Mouse (Mus musculus) kidney, adult 11 months (tissue): ENCODE results near the gene Btn2a2.

Experiments
- DNase-seq: peaks from one replicate; pipeline ENCODE4 v3.0.0; 2022

Gene Btn2a2

GRCm38 (mm10) chr13:23491990-23492389, 3.3 kb upstream of the Btn2a2 start:
- DNase-seq: no peak

GRCm38 (mm10) chr13:23491263-23491662, 2.6 kb upstream of the Btn2a2 start:
- no peak for DNase-seq

- no peak for DNase-seq
Observed at GRCm38 (mm10) chr13:23490863-23491262, 2.2 kb upstream of the Btn2a2 start.

DNA sequence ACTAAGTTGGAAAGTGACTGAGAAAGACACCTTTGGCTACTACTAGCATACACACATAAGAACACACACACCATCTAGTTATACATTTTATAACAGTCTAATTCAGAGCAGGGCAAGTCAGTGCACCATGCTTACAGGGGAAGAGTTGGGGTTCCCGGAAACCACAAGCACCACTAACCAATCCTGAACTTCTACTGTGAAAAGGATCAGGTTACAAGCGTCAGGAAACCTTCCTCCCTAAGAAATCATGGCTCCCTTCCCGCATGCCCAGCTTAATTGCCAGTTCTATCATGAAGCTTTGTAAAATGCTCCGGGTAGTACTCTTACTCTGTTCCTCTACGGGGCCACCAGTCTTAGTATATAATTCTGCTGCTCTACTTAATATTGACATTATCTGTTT, 3.4 kb downstream of the Btn2a2 start:
- DNase-seq: no peak

- DNase-seq: no peak
Observed at GRCm38 (mm10) chr13:23483153-23483552, 5.5 kb downstream of the Btn2a2 start.

- DNase-seq: no peak
Observed at GRCm38 (mm10) chr13:23475658-23476057, 13.0 kb downstream of the Btn2a2 start.

DNA sequence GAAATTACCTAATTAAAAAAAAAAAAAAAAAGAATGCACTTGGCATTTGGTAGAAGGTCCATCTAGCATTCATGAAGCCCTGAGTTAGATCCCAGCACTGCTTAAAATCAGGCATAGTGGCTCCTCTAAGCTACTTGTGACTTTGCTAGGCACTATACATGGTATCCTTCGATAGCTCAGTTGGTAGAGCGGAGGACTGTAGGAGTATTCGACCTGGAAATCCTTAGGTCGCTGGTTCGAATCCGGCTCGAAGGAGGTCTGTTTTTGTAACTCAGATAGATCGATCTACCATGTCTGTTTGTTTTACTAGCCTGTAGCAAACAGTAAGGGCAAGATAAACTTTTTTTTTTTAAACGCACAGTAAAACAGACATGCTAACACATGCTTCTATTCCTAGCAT, 21.7 kb downstream of the Btn2a2 start:
- peak; percentile 51 for DNase-seq

- no peak for DNase-seq
Observed at GRCm38 (mm10) chr13:23466306-23466705, 22.4 kb downstream of the Btn2a2 start.

GRCm38 (mm10) chr13:23465600-23466109, 23.0 kb downstream of the Btn2a2 start, which contains the start of gene Btn1a1:
TSS of gene Btn1a1 (minus strand) at chr13:23465901.
- DNase-seq: no peak

DNA sequence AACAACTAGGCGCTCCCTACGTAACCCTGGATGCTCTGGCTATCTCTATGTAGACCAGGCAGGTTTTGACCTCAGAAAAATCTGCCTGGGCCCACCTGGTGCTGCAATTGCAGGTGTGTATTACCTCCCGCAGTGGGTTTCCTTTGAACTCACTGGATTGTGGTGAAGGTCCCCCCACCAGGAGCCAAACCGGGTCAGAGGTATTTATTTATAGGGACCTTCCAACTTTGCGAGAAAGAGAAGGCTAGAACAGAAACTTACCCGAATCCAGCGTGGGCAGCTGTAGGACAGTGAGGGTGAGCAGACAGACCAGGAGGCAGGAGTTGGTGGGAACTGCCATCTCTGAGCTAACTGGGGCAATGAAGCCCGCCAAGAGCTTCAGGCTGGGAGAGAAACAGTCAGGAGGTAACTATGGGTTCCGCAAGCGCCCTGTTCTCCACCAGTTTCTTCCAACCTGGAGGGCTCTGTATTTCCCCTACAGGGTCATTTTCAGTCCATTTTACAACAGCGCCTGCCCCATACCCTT, 23.8 kb downstream of the Btn2a2 start:
- no peak for DNase-seq

DNA sequence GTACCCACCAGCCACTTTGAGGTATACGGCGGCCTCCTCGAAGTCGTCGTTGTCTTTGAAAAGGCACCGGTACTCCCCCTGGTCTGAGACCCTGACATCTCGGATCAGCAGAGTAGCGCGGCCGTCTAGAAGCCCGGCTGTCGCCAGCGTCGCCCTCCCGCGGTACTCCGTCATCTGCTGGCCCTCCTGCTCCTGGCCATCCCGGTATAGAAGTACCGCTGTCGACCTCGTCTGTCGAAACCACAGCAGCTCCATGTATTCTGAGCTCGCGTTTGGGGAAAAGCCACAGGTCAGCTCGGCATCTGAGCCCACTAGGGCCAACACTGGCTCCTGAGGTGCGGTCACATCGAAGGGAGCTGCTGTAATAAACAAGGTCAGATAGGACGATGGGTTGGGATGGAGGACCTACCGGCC, 24.4 kb downstream of the Btn2a2 start:
- DNase-seq: peak; percentile 7

- DNase-seq: peak; percentile 36
Observed at GRCm38 (mm10) chr13:23463381-23464223, 25.1 kb downstream of the Btn2a2 start.

DNA sequence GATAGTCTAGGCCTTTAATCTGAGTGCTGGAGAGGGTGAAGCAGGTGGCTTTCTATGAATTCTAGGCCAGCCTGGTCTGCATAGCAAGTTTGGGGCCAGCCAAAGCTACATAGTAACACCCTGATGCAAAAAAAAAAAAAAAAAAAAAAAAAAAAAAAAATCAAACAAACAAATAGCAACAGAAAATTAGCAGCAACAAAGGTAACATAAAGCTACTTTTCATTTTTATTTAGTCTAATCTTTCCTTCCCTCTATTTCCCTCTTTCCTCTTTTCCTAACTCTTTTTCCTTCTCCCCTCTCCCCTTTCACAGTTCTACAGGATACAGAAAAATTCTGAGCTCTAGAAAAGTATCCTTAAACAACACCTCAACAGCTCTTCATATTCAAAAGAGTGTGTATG, 26.0 kb downstream of the Btn2a2 start:
- DNase-seq: no peak

DNA sequence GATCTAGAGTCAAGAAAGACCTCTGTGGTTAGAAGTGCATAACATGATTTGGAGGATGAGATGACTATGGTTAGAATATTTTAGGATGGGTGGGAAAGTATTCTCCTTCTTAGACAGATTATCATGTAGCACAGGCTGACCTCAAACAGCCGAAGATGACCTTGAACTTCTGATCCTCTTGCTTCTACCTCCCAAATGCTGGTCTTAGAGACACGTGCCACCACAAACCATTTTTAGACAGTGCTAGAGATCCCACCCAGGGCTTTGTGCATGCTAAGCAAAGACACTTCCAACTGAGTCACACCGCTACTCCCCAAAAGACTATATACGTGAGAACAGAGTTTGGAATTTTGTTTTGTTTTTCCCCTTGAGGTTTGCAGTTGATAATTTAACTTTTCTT, 26.6 kb downstream of the Btn2a2 start:
- DNase-seq: no peak

- no peak for DNase-seq
Observed at GRCm38 (mm10) chr13:23459264-23459846, 29.3 kb downstream of the Btn2a2 start.

DNA sequence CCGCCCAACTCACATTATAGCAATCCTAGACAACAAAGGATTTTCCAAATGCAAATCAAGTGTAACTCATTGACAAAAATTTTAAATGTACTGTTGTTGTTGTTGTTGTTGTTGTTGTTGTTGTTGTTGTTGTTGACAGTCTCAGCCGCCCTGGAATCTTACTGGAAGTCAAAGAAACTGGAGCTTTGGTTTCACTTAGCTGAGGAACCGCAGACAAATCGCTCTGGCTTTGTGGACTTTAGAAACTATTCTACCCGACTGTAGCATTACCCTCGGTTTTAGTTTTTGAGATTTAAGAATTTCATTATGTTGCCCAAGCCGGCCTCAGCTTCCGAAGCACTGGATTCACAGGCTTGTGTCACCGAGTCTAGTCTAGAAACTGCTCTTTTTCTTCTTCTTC, 34.7 kb downstream of the Btn2a2 start:
- no peak for DNase-seq

DNA sequence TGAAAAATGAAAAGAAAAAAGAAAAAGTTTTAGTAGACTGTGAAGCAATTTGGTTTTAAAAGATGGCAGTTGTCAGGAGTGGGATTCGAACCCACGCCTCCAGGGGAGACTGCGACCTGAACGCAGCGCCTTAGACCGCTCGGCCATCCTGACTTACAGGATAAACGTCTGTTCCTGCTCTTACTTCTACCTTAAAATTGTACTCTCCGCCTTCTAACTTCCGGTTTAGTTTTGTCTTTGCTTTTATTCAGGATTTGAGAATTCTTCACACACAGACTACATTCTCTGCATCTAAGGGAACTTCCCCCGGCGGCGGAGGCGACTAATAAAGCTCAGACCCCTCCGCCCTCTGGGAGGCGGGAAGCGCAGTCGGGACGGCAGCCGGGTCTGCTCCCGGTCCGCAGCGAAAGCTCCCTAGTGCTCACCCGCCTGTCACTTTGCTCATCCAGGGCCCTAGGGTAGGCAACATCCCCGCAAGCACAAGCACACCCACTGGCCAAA, 35.2 kb downstream of the Btn2a2 start:
- peak; percentile 75 for DNase-seq

DNA sequence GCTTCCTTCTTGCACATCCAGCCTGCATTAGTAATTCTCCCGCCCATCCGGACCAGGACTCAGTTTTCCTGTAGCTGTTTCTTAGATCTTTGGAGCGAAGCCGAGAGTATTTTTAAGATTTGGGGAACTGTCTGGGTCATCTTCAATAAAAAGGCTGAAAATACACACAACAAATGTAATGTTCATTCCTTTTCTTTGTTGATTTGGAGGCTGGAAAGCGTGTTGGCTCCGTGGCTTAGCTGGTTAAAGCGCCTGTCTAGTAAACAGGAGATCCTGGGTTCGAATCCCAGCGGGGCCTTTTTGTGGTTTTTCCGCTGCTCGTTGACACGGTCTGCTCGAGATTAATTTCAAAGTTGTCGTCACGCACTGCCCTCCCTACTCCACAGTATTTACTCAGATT, 38.3 kb downstream of the Btn2a2 start:
- peak; percentile 71 for DNase-seq

DNA sequence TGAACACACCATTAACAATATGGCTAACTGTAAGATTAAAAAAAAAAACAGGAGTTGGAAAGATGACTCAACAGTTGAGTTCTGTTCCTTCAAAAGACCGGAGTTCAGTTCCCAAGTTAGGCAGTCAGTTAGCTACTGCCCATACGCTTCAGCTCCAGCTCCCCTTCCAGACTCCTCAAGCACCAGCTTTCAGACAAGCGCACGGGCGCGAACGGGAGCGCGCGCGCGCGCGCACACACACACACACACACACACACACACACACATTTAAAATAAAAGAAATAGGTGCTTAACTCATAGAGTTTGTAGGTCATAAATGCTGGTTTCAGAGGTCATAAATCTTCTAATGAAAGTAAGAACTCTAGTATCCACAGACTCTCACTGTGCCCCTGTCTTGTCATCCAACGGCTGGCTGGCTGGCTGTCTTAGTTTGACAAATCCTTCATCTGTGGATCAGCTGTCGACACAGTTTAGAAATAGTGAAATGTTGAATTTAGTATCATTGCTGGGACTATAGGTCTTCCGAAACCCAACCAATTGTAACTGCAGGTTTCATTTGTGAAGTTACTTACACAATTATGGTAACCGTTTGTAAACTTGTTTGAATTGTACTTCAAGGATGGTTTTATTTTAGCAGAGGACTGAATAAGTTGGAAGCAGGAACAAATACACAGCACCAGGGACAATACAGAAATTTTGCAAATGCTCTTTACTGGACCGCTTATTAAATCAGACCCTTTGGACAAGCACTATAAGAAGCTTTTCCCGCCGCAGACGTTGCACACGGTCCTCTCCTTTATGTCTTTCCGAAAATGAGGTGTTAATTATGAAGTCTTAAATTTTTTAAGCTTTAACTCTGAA, 39.2 kb downstream of the Btn2a2 start:
- DNase-seq: no peak

GRCm38 (mm10) chr13:23448758-23449157, 39.9 kb downstream of the Btn2a2 start:
- DNase-seq: no peak

- peak; percentile 79 for DNase-seq
Observed at GRCm38 (mm10) chr13:23446498-23446952, 42.1 kb downstream of the Btn2a2 start.

GRCm38 (mm10) chr13:23445561-23446320, 42.9 kb downstream of the Btn2a2 start:
- peak; percentile 85 for DNase-seq
